Mouse (Mus musculus): ENCODE results near the gene Sdc3. TPM values are rescaled to one million over a fixed set of nuclear protein-coding genes. Genes with fewer than 3 reads are reported as not detected.

Sdc3 gene
- polyA plus RNA-seq, 1 experiment from 2014 or later: 20.3 TPM

DNA sequence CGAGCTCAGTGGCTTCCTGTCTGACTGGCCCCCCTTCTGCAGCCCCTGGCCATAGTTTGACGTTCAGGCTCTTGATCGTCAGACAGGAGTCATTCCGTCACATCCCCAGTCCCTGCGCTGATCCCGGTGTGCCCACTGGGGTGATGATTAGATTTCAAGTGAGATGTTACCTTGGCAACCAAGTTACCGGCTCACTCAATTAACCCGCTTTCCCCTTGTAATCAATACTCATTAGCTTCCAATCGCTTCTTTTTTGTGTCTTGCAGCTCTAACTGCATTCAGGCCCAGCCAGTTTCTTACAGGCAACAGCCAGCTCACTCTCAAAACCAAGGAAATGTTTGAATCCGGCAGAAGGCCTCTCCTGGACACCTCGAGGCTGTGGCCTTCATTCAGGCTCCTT lies 80.1 kb downstream of the Sdc3 start:
- peaks cover 6% of the 10 kb centered on the region; the same call in 1 of the 2 replicates for H3K4me1 ChIP-seq (ENCODE audit: insufficient read depth)
- H3K36me3 ChIP-seq (ENCODE audit: insufficient read depth): no peaks in the 10 kb centered on the region
- H3K27me3 ChIP-seq (ENCODE audit: insufficient read depth, low read length): 0 out of 2 replicates have a peak, but pooled peaks cover 6% of the 10 kb centered on the region
- no peak overlapping the region for H3K9ac ChIP-seq
- WGBS: 46% methylated on average over 11 of the region's 11 CpGs
- H3K9me3 ChIP-seq (ENCODE audit: low read depth, low read length): no peaks in the 10 kb centered on the region
- no peak overlapping the region for H3K4me3 ChIP-seq (ENCODE audit: low read depth, low read length)
- DNase-seq (no peak), ATAC-seq (ENCODE audit: insufficient read depth) (no peak)
- H3K4me2 ChIP-seq: no peak overlapping the region
- no peak for TF ChIP-seq CTCF (IDR thresholded peaks at IDR 0.05; ENCODE audit: low read depth)
- H3K27ac ChIP-seq (ENCODE audit: low read depth): no peak overlapping the region

DNA sequence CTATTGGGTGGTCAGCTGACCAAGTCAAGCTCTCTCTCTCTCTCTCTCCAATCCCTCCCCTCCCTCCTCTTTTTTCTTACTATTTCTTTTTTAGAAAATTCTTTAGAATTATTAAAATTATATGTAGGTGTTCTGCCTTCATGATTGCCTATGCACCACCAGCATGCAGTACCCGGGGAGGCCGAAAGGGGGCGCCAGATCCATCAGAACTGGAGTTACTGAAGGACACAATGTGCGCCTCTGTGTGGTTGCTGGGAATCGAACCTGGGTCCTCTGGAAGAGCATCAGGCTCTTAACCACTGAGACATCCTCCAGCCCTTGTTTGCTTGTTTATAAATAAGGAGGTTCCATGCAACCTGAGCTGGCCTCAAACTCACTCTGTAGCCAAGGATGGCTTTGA lies 81.1 kb downstream of the Sdc3 start:
- Histone ChIP-seq H3K9me3 (ENCODE audit: low read depth, low read length) (no peaks in the 10 kb centered on the region), H3K4me2 (no peak overlapping the region), H3K27ac (ENCODE audit: low read depth) (no peak overlapping the region), H3K36me3 (ENCODE audit: insufficient read depth) (no peaks in the 10 kb centered on the region), H3K9ac (no peak overlapping the region), H3K4me3 (ENCODE audit: low read depth, low read length) (no peak overlapping the region), H3K4me1 (ENCODE audit: insufficient read depth) (peaks cover 6% of the 10 kb centered on the region; the same call in 1 of the 2 replicates), H3K27me3 (ENCODE audit: insufficient read depth, low read length) (0 out of 2 replicates have a peak, but pooled peaks cover 6% of the 10 kb centered on the region)
- DNase-seq (no peak), ATAC-seq (ENCODE audit: insufficient read depth) (no peak)
- TF ChIP-seq CTCF (IDR thresholded peaks at IDR 0.05; ENCODE audit: low read depth): peak; percentile 44
- 73% methylated on average over 5 of the region's 5 CpGs for WGBS

DNA sequence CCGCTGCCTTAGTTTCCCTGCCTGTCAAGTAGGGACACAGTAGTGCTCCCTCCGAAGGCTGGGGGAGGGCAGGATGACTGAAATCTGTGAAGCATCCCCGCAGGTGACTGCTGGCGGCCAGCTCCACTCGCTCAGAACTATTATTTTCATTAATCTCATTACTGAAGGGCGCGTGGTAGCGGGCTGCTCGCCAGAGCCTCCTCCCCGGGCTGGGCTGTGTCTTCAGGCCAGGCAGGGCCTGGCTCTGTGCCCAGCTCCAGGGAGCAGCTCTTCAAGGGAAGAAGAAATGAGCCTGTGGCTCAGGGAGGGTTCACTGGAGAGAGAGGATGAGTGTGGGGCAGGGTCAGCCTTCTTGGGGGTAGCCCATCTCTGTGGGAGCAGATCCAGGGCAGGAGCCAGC lies 82.3 kb downstream of the Sdc3 start:
- peak; percentile 96 for DNase-seq
- H3K27ac ChIP-seq (ENCODE audit: low read depth): no peak overlapping the region
- H3K4me3 ChIP-seq (ENCODE audit: low read depth, low read length): no peak overlapping the region
- no peaks in the 10 kb centered on the region for H3K36me3 ChIP-seq (ENCODE audit: insufficient read depth)
- no peaks in the 10 kb centered on the region for H3K9me3 ChIP-seq (ENCODE audit: low read depth, low read length)
- H3K4me2 ChIP-seq: peak overlapping the region; percentile 23; the same call in 1 of the 2 replicates
- 14% methylated on average over 10 of the region's 10 CpGs for WGBS
- peak; percentile 70; the same call in 1 of the 2 replicates for ATAC-seq (ENCODE audit: insufficient read depth)
- no peak overlapping the region; the same call in 1 of the 2 replicates for H3K9ac ChIP-seq
- peaks cover 6% of the 10 kb centered on the region; the same call in 1 of the 2 replicates for H3K4me1 ChIP-seq (ENCODE audit: insufficient read depth)
- TF ChIP-seq CTCF (IDR thresholded peaks at IDR 0.05; ENCODE audit: low read depth): no peak
- 0 out of 2 replicates have a peak, but pooled peaks cover 6% of the 10 kb centered on the region for H3K27me3 ChIP-seq (ENCODE audit: insufficient read depth, low read length)

Other genes starting within 250 kb of the Sdc3 start
- gene Nkain1, start 218.4 kb upstream of the Sdc3 start, polyA plus RNA-seq (2014; fragmentation: Nextera tagmentation; extraction: Ambion mirVana): 2.9 and 3.3 TPM in 2 replicates
- gene Pum1, start 129.2 kb upstream of the Sdc3 start, polyA plus RNA-seq (2014; fragmentation: Nextera tagmentation; extraction: Ambion mirVana): 98.4 and 107 TPM in 2 replicates
- gene Laptm5, start 120.6 kb downstream of the Sdc3 start, polyA plus RNA-seq (2014; fragmentation: Nextera tagmentation; extraction: Ambion mirVana): 39.1 and 42.5 TPM in 2 replicates
- gene Matn1, start 151.8 kb downstream of the Sdc3 start, polyA plus RNA-seq (2014; fragmentation: Nextera tagmentation; extraction: Ambion mirVana): not detected in 2 replicates